Mouse (Mus musculus) gastrocnemius, postnatal 14 days (tissue): ENCODE measurements around the gene Cdh18. TPM values are rescaled to one million over a fixed set of nuclear protein-coding genes. Genes with fewer than 3 reads are reported as not detected.
"Not testable (repeated sequence)": the region's sequence is repeated elsewhere in the genome, so short reads cannot be mapped to it uniquely, and the experiment has no call there.

Source experiments
- DNase-seq: peaks from one replicate; pipeline ENCODE4 v3.0.0; 2021; ENCODE audit warnings: mixed read lengths
- intact Hi-C: fragments of 180-260 bp; cut with DNase I; formaldehyde crosslinking; loops from one replicate; pipeline ENCODE4 v1.15.1; 2025; ENCODE audit warnings: low total_unique reads
- total RNA-seq, 2 experiments: library from RNA; stranded (reverse); gene quantifications; 2 replicates each; pipeline ENCODE4 v1.2.3; 2021

Cdh18 gene
- total RNA-seq, 2 experiments from 2014 or later = 0.13 to 0.27 TPM

DNA sequence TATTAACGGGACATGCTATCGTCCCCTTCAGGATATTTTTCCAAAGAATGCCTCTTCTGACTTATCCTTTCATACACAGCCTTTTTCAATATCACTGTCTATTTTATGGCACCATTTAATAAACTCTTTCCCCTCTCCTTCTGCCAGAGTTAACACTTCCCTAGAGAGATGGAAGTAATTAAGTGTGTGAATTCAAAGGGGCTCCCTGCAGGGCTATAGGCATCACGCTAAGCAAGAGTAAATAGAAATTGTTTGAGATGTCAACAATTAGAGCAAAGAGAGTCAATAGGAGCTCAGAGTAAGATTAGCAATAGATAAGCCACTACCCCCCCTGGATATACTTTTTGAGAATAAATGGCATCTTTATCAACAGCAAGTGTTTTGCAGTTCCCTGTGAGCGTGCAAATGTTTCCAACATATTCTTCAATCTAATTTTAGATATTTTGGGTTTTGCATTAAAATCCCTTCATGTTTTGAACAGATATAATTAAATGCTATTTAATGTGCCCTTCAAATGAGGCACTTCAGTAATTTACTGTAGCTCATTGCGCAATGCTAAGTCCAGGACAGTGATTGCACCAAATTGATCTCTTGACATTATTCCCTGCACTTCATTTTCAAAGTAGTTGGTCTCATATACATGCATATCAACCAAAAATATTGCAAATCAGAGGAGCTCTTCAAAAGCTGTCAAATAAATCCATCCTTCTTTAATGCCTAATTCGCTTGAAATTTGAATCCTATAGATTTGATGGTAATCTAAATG lies 586.3 kb downstream of the Cdh18 start:
- intact Hi-C loops = no loop called here
- DNase-seq = no peak

DNA sequence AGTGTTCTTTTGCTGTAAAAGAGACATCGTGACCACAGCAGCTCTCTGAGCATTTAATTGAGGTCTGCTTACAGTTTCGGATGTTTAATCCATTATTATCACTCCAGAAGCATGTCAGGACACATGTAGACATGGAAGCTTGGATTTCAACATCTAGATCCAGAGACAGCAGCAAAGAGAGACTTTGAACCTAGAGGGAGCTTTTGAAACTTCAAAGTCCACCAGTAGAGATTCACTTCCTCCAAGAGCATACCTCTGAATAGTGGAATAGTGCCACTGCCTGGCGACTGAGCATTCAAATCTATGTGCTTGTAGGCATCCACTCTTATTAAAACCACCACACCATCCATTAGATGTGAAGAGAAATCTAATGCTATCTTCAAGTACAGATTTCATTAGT lies 588.1 kb downstream of the Cdh18 start:
- DNase-seq = no peak
- intact Hi-C loops = no loop called here

DNA sequence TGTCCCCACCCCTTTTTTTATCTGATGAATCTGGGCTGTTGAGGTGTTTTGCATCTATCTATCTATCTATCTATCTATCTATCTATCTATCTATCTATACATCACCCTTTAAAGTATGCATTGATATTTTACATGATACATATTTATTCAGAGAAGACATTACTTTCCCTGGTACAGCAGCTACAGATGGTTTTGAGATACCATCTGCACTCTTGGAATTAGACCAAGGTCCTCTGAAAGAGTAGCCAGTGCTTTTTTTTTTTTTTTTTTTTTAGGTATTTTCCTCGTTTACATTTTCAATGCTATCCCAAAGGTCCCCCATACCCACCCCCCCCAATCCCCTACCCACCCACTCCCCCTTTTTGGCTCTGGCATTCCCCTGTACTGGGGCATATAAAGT lies 594.1 kb downstream of the Cdh18 start:
- intact Hi-C loops = not testable (repeated sequence)

DNA sequence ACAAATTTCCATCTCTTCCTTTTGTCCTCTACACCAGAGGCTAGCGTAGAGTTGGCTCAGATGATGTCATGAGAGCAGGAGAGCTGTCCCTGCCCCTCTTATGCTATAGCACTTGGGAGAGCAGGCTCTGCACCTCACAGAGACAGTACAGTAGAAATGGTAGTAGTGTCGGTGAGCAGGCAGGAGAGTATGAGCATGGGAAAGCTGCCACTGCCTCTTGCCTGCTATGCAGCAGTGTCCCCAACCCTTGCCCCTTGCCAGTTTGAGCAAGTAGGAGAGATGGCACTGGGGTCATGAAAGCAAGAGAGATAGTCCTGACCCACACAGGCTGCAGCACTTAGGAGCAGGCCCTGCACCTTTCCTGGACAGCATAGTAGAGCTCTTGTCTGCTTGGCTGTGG lies 607.1 kb downstream of the Cdh18 start:
- DNase-seq = no peak
- intact Hi-C loops = no loop called here

More for the DNA sequence above, 594.1 kb downstream of the Cdh18 start:
- not testable (repeated sequence) for DNase-seq

DNA sequence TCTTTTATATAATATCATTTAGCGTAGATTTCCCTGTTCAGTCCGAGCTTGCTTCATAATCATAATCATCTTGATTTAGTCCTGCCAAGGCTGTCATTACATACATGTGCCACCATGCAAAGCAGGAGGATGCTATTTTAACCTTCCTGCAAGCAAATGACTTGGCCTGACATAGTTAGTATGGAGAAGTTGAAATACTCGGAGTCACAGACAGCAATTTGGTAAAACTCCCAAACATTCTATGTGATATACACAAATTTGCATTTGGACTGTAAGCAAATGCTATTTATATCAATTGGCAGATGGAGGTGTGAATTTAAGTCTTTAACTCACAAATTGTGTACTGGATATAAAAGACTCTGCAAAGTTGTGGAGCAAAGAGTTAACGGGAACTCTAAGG lies 616.0 kb downstream of the Cdh18 start:
- intact Hi-C loops = no loop called here
- no peak for DNase-seq

DNA sequence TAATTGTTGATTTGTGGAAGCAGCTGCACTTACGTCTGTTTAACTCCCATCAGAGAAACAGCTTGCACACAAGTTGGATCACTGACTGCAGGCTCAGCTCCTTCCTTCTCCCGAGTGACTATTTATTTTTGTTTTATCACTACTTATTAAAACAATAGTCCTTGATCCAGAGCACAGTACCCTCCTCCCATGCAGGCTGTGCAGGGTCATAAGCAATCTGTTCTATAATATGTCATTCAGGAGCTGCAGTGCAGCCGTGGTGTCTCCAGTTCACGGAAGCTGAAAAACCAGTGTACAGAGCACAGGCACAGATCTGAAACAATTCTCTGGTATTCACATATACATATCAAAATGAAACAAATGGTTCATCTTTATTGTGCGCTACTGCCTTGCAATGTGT lies 625.8 kb downstream of the Cdh18 start:
- no peak for DNase-seq
- intact Hi-C loops = no loop called here

DNA sequence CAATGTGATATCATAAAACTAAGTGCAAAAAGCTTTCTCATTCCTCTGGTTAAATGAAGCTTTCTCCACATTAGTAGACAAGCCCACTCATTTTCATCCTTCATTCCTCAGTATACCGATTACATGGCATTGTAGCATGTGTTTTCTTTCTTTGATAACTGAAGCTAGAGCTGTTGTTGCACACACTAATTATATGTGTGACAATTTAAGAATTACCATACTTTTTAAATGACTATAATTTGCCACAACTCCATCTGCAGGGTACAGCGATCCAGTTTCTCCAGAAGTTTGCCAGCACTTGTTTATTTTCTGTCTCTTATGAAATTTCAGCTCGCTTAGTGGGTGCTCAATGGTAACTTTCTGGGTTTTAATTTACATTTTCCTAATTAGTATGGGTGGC lies 663.2 kb downstream of the Cdh18 start:
- intact Hi-C loops = no loop called here
- DNase-seq = no peak

DNA sequence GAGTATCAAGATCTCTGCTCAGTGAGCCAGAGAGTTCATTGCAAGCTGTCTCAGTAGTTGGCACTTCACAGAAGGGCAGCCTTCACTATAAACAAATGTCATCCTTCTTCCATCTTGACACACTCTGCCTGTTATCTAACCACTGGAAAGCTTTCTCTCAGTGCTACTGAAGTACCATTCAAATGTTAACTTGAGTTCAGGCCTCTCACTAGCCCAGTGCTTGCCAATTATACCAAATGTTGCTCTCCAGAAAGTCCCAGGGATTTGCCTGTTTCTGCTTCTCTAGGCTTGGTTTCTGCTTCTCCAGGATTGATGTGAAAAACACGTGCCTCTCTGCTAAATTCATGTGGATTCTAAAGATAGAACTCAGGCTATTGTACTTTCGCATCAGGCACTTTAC lies 681.8 kb downstream of the Cdh18 start:
- intact Hi-C loops = no loop called here
- no peak for DNase-seq

DNA sequence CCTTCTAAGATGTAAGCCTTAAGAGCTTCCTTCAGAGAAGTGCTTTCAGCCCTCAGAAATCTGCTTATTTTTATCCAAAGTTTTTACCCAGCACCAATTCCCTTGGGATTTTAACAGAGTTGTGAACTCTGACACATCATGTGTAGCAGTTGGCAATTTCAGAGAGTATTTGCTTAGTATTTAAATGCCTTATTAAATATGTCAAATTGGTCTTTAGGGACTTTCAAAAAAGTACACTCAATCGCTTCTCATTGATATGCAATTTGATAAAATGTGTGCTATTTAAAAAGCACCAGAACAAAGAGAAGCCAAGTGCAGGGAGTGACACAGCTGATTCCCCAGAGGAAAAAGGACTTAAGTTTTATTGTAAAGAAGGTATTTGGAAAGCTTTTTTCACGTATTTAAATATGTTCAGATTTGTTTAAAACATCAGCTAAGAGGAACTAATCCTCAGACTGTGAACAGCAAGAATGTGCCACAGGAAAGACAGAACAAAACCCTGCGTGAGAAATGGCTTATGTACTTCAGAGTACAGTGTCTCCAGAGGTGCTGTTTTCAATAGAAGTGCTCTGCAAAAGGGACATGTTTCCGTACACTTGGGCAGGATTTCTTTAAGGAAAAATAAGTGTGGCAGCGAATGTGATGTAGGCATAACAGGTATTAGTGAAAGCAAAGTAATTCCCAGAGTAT lies 709.1 kb downstream of the Cdh18 start:
- DNase-seq = no peak
- intact Hi-C loops = no loop called here

DNA sequence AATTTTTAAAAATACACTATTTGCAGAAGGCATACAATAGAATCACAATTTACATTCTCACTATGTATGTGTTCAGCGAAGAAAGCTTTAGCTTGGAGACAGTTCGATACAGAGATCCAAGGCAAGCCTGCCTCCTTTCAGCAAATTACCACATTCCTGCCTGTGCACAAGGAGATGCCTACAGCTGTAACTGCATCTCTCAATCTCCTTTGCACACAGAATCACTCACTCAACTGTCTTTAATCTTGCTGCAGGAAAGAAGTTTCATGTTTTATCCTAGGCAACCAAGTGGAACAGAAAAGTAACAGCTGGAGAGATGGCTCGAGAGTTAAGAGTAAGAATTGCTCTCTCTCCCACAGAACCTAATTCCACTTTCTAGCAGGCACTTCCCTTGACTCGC lies 729.6 kb downstream of the Cdh18 start:
- no peak for DNase-seq
- intact Hi-C loops = no loop called here

DNA sequence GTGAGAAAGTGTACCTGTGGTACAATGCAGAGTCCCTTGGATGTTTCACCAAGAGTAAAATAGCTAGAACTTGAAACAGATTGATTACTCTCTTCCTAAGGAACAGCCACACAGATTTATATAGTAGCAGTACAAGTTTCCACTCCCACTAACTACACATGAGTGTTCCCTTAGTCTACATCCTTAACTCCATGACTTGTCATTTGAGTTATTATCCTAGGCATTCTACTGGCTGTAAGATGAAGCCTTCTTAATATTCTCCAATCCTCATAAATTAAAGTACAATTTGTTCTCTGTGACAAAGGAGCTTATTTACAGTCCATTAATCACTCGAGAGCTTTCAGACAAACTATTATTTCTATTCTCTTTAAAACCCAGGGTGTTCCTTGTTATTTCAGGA lies 756.2 kb downstream of the Cdh18 start:
- DNase-seq = no peak
- intact Hi-C loops = no loop called here

DNA sequence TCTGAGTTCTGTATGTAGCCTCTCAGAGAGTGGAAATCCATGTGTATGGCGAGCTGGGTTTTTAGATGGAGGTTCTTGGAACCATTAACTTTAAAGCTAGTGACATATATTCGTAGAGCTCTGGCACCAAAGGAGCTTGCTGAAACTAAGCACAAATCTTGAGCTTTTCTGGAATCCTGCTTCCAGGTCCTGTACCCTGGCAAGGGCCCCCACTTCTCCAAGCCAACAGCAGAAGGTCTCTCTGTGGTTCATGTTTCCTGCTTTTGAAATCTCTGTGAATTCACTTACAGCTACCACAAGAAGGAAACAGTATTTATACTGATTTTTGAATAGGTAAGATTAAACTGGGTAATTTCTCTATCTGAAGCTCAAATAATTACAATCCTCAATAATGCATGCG lies 767.9 kb downstream of the Cdh18 start:
- intact Hi-C loops = no loop called here
- no peak for DNase-seq

DNA sequence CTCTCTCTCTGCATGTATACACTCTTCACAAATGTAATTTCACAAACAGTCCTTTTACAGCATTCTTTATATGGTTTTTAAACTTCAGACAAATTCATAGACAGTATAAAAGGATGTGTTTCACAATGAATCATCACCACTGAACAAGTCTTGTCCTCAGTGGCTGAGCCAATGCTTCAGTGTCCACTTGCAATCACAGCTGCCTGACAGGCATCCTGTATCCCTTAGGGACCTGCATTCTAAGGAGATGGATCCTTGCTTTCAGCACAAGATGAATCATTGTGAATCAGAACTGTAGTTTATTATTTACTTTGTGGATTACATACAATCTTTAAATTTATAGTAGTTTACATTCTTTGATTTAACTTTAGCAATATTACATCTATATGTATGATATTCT lies 768.6 kb downstream of the Cdh18 start:
- DNase-seq = no peak
- intact Hi-C loops = no loop called here

DNA sequence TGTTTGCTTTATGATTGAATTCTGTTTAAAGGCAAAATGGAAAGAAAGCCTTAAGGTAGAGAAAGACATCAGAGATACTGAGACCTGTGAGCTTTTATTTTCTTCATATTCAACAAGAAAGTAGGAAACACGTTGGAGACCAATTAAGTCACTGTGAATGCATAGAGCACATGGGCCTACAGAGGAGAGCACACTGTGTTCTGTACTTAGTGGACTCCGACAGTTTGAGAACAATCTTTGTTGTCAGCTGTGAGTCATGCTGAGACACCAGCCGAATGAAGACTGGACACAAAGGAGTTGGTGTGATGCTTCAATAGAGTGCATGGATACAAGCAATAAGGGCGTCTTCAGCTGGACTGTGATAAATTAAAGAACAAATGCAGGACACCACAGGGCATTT lies 791.5 kb downstream of the Cdh18 start:
- intact Hi-C loops = not testable (repeated sequence)

DNA sequence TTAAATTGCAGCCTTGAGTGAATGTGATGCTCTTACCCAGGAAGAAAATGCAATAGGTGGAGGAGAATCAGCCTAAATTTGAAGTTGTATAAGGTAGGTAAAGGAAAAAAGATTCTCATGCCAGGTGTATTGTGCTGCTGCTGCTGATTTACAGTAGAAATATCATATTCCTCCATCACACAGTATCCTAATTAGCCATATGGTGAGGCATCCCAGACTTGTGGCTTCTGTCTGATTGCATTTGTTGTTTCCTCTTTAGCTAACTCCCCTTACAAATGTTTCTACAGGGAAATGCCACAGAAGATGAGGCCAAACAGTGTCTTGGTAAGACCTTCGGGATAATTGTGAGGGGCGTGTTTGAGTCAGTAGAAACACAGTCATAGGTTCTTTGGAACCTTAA lies 802.3 kb downstream of the Cdh18 start:
- intact Hi-C loops = no loop called here
- no peak for DNase-seq

More for the DNA sequence above, 791.5 kb downstream of the Cdh18 start:
- DNase-seq = not testable (repeated sequence)

DNA sequence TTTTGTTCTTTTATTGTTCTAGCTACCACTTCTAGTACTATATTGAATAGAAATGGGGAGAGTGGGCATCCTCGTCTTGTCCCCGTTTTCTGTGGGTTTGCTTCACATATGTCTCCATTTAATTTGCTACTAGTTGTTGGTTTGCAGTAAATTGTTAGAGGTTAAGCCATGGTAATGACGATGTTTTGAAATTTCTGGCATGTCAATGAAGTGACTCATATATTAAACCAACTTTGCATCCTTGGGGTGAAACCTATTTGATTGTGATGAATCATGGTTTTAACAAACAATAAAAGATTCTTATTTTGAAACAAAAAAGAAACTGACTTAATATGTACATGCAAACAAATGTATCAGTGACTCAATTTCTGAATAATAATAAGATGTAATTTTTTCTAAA lies 817.5 kb downstream of the Cdh18 start:
- no peak for DNase-seq
- intact Hi-C loops = no loop called here

DNA sequence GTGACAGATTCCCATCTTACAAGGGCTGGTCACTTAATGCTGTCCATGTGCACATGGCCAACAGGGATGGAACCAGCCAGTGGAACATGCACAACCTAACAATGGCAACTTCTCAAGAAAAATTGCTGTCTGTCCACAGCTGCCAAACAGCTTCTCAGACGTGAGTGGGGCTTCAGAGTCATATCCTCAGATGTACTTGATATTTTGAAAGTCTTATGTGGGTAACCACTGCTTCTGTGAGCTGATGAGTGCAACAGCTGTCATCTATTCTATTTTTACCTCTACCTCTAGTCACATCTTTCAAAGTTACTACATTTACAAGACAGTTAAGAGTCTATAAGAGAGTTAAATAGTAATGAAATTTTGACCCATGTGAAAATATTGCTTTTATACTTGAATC lies 818.9 kb downstream of the Cdh18 start:
- intact Hi-C loops = no loop called here
- DNase-seq = no peak

DNA sequence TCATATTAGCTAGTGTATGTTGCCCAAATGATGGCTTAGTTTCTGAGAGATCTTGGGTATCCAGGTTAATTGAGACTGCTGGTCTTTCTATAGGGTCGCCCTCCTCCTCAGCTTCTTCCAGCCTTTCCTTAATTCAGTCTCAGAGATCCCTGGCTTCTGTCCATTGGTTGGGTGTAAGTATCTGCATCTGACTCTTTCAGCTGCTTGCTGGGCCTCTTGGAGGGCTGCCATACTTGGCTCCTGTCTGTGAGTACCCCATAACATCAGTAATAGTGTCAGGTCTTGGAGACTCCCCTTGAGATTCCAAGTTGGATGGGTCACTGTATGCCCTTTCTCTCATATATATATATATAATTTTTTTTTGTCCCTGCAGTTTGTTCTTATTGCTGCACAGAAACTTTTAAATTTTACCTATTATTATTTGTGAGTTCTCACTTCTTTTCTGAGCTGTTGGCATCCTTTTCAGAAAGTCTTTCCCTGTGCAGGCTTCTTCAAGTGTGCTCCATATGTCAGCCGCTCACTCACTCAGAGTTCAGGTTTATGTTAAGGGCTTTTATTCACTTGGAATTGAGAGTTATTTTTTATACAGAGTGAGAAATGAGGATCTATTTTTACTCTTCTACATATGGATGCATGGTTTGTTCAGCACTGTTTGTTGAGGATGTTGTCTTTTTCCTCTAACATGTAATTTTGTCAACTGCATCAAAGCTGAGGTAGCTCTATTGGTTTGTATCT lies 829.4 kb downstream of the Cdh18 start:
- no peak for DNase-seq
- intact Hi-C loops = no loop called here

DNA sequence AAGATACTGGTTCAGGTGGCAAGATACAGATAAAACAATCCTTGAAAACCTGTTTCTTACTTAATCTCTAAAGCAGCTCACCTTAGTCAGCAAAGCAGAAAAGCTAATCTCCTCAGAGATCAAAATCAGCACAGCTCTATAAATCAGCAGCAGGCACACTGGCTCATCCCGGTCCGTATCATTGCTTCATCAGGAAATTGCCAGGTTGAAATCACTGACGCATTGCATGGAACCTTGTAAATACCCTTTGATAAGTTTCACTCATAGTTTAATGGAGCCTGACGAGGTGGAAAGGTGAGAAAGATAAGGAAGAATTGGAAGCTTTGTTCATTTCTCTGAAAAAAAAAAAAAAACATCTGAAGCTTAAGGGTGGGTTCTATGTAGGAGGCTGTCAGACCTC lies 837.0 kb downstream of the Cdh18 start:
- DNase-seq = no peak
- intact Hi-C loops = no loop called here

DNA sequence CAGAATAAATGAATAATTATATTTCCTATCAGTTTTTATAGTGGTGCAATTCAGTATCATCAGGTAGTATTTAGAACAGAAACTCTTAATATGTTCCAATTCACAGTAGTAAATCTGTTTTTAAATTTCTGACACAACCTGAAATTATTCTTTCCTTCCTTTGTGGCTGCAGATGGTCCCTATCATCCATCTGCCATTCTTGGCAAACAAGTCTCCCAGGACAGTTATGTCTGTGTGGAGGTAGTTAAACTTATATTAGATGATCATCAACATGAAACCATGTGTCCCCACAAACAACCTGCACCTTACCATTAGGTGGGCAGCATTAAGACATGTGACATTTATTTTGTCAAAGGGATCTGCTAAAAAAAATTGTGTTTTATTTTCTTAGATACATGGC lies 847.8 kb downstream of the Cdh18 start:
- DNase-seq = no peak

DNA sequence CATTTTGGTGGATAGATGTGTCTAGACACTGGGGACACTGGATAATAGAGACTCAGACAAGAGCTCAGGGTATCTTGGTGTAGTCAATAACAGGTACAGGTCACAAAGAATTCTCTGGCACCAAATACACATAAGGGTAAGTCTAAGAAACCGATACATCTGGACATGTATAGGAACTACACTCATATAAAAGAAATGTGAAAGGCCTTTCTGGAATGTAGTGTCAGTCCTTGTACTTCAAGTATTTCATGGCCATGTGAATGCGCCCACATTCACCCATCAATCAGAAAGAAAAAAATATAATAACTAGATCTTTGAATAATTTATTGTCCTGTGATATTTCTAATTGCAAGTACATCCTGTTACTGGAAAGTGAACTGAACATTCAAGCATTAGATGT lies 855.0 kb downstream of the Cdh18 start:
- intact Hi-C loops = no loop called here

More for the DNA sequence above, 847.8 kb downstream of the Cdh18 start:
- intact Hi-C loops = no loop called here

More for the DNA sequence above, 855.0 kb downstream of the Cdh18 start:
- no peak for DNase-seq
